Mouse (Mus musculus) cerebellum, adult 2 months (tissue): Measurements from ENCODE around the gene Kctd10.

Experiments
- CTCF ChIP-seq: fragments of 200-500 bp; IDR thresholded peaks from 2 replicates; pipeline ENCODE4 v1.5.1; 2011; ENCODE audit warnings: low read depth, mild to moderate bottlenecking, control low read depth, low read length, moderate library complexity, borderline replicate concordance; ENCODE audit not compliant: insufficient read depth
- POLR2A ChIP-seq: fragments of 200-500 bp; IDR thresholded peaks from 2 replicates; pipeline ENCODE4 v1.6.1; 2011; ENCODE audit warnings: low read length, control low read depth, borderline replicate concordance; ENCODE audit not compliant: insufficient read depth

GRCm38 (mm10) chr5:114393169-114393568, 12.9 kb upstream of the Kctd10 start:
- TF ChIP-seq CTCF = no peak
- no peak for TF ChIP-seq POLR2A
